Mouse (Mus musculus) hindbrain, embryonic 16.5 days (tissue): ENCODE measurements at regions not wholly inside any gene's neighbourhood (a gene's known extent, or its start where the extent isn't known, plus 50 kb on each side); places are given as distances from the start of the nearest gene placed in this dataset.

ENCODE experiments used
- ATAC-seq: fragments of 200-750 bp; cut with Nextera tagmentation; 2 replicates; pipeline ENCODE4 v1.8.0; 2017; ENCODE audit warnings: moderate TSS enrichment, moderate library complexity
- H3K27ac ChIP-seq: fragments of 300-500 bp; sonication (generic); 2 replicates; pipeline ENCODE4 v1.5.1; 2014; ENCODE audit warnings: low read depth, mild to moderate bottlenecking, control low read depth, low read length, moderate library complexity
- H3K27me3 ChIP-seq: fragments of 300-500 bp; sonication (generic); replicated peaks from 2 replicates; pipeline ENCODE4 v1.6.1; 2014; ENCODE audit warnings: low read length; ENCODE audit not compliant: control insufficient read depth, insufficient read depth
- H3K36me3 ChIP-seq: fragments of 300-500 bp; sonication (generic); 2 replicates; pipeline ENCODE4 v1.6.1; 2014; ENCODE audit warnings: mild to moderate bottlenecking, low read length, moderate library complexity, mixed read lengths; ENCODE audit not compliant: control insufficient read depth, insufficient read depth
- H3K4me1 ChIP-seq: fragments of 300-500 bp; sonication (generic); 2 replicates; pipeline ENCODE4 v1.6.1; 2014; ENCODE audit warnings: low read depth, low read length; ENCODE audit not compliant: control insufficient read depth, insufficient read depth
- H3K4me2 ChIP-seq: fragments of 300-500 bp; sonication (generic); 2 replicates; pipeline ENCODE4 v1.6.1; 2014; ENCODE audit warnings: mild to moderate bottlenecking, low read length, control low read depth, moderate library complexity
- H3K4me3 ChIP-seq: fragments of 300-500 bp; sonication (generic); 2 replicates; pipeline ENCODE4 v1.5.1; 2014; ENCODE audit warnings: mild to moderate bottlenecking, low read length, control low read depth, moderate library complexity
- H3K9ac ChIP-seq: fragments of 300-500 bp; sonication (generic); 2 replicates; pipeline ENCODE4 v1.6.1; 2014; ENCODE audit warnings: low read depth, mild to moderate bottlenecking, control low read depth, low read length, moderate library complexity
- H3K9me3 ChIP-seq: fragments of 300-500 bp; sonication (generic); 2 replicates; pipeline ENCODE4 v1.6.1; 2014; ENCODE audit warnings: mild to moderate bottlenecking, low read length, moderate library complexity; ENCODE audit not compliant: control insufficient read depth
- WGBS: fragments of 180-500 bp; shearing (Covaris S2); extraction: QIAGEN DNeasy Blood & Tissue Kit; methylation state at CpG from one replicate; pipeline ENCODE4 v1.1.7; 2014; 5-methylcytosine and 5-hydroxymethylcytosine counted together

GRCm38 (mm10) chr7:68472800-68473199, 199.2 kb downstream of the Fam169b start:
- ATAC-seq: no peak
- Histone ChIP-seq H3K36me3 (no peaks in the 10 kb centered on the region), H3K9me3 (no peaks in the 10 kb centered on the region), H3K27me3 (no peaks in the 10 kb centered on the region), H3K4me3 (no peak overlapping the region), H3K4me2 (no peak overlapping the region), H3K4me1 (no peaks in the 10 kb centered on the region), H3K27ac (no peak overlapping the region), H3K9ac (no peak overlapping the region)
- 33% methylated on average over 5 of the region's 5 CpGs for WGBS

GRCm38 (mm10) chr7:68470983-68471382, 197.3 kb downstream of the Fam169b start:
- no peaks in the 10 kb centered on the region for H3K27me3 ChIP-seq
- no peak overlapping the region for H3K27ac ChIP-seq
- no peaks in the 10 kb centered on the region for H3K36me3 ChIP-seq
- H3K4me2 ChIP-seq: no peak overlapping the region
- H3K4me1 ChIP-seq: no peaks in the 10 kb centered on the region
- H3K4me3 ChIP-seq: no peak overlapping the region
- WGBS: 71% methylated on average over 11 of the region's 11 CpGs
- H3K9me3 ChIP-seq: no peaks in the 10 kb centered on the region
- no peak overlapping the region for H3K9ac ChIP-seq
- ATAC-seq: no peak

GRCm38 (mm10) chr7:68468574-68468973, 194.9 kb downstream of the Fam169b start:
- H3K4me3 ChIP-seq: no peak overlapping the region
- no peak overlapping the region for H3K4me2 ChIP-seq
- H3K9ac ChIP-seq: no peak overlapping the region
- no peaks in the 10 kb centered on the region for H3K36me3 ChIP-seq
- H3K27me3 ChIP-seq: no peaks in the 10 kb centered on the region
- no peak overlapping the region for H3K27ac ChIP-seq
- no peaks in the 10 kb centered on the region for H3K9me3 ChIP-seq
- ATAC-seq: no peak
- no peaks in the 10 kb centered on the region for H3K4me1 ChIP-seq
- 90% methylated on average over 5 of the region's 5 CpGs for WGBS

- Histone ChIP-seq H3K9ac (no peak overlapping the region), H3K4me3 (no peak overlapping the region), H3K36me3 (no peaks in the 10 kb centered on the region), H3K27ac (no peak overlapping the region), H3K4me1 (no peaks in the 10 kb centered on the region), H3K27me3 (no peaks in the 10 kb centered on the region), H3K4me2 (no peak overlapping the region), H3K9me3 (no peaks in the 10 kb centered on the region; the same call in 1 of the 2 replicates)
- WGBS: 75% methylated on average over 1 of the region's 1 CpGs
- ATAC-seq: no peak
These were observed 184.2 kb downstream of the Fam169b start for GRCm38 (mm10) chr7:68457842-68458241.

GRCm38 (mm10) chr7:68455451-68455850, 181.8 kb downstream of the Fam169b start:
- Histone ChIP-seq H3K9ac (no peak overlapping the region), H3K4me3 (no peak overlapping the region), H3K27ac (no peak overlapping the region), H3K4me2 (no peak overlapping the region), H3K36me3 (no peaks in the 10 kb centered on the region), H3K27me3 (no peaks in the 10 kb centered on the region), H3K4me1 (no peaks in the 10 kb centered on the region), H3K9me3 (no peaks in the 10 kb centered on the region)
- WGBS: 50% methylated on average over 5 of the region's 5 CpGs
- no peak for ATAC-seq

- 68% methylated on average over 8 of the region's 8 CpGs for whole genome bisulfite sequencing
- H3K4me2 ChIP-seq: no peak overlapping the region
- no peak overlapping the region for H3K4me3 ChIP-seq
- no peaks in the 10 kb centered on the region for H3K27me3 ChIP-seq
- no peak overlapping the region for H3K9ac ChIP-seq
- no peak for ATAC-seq
- no peak overlapping the region for H3K27ac ChIP-seq
- H3K9me3 ChIP-seq: no peaks in the 10 kb centered on the region
- no peaks in the 10 kb centered on the region for H3K4me1 ChIP-seq
- H3K36me3 ChIP-seq: no peaks in the 10 kb centered on the region
These were observed 179.5 kb downstream of the Fam169b start for GRCm38 (mm10) chr7:68453028-68453692.

- Histone ChIP-seq H3K4me3 (no peak overlapping the region), H3K9me3 (no peaks in the 10 kb centered on the region), H3K36me3 (no peaks in the 10 kb centered on the region), H3K4me2 (no peak overlapping the region), H3K9ac (no peak overlapping the region), H3K27me3 (no peaks in the 10 kb centered on the region), H3K4me1 (no peaks in the 10 kb centered on the region), H3K27ac (no peak overlapping the region)
- ATAC-seq: no peak
- 77% methylated on average over 11 of the region's 11 CpGs for WGBS
These were observed 170.9 kb downstream of the Fam169b start for GRCm38 (mm10) chr7:68444426-68445095.

- no peak overlapping the region for H3K27ac ChIP-seq
- no peak overlapping the region for H3K4me3 ChIP-seq
- no peaks in the 10 kb centered on the region for H3K4me1 ChIP-seq
- H3K9ac ChIP-seq: no peak overlapping the region
- no peak overlapping the region for H3K4me2 ChIP-seq
- H3K27me3 ChIP-seq: no peaks in the 10 kb centered on the region
- 12% methylated on average over 11 of the region's 11 CpGs for WGBS
- H3K36me3 ChIP-seq: no peaks in the 10 kb centered on the region
- H3K9me3 ChIP-seq: no peaks in the 10 kb centered on the region
- ATAC-seq: peak; percentile 70
These were observed 167.1 kb downstream of the Fam169b start for GRCm38 (mm10) chr7:68440661-68441150.

GRCm38 (mm10) chr7:68428946-68429345, 155.3 kb downstream of the Fam169b start:
- no peak overlapping the region for H3K9ac ChIP-seq
- H3K36me3 ChIP-seq: no peaks in the 10 kb centered on the region
- no peak overlapping the region for H3K27ac ChIP-seq
- no peaks in the 10 kb centered on the region for H3K9me3 ChIP-seq
- H3K4me2 ChIP-seq: no peak overlapping the region
- 92% methylated on average over 4 of the region's 4 CpGs for WGBS
- no peak for ATAC-seq
- no peak overlapping the region for H3K4me3 ChIP-seq
- no peaks in the 10 kb centered on the region for H3K27me3 ChIP-seq
- H3K4me1 ChIP-seq: no peaks in the 10 kb centered on the region
